Mouse (Mus musculus): Measurements from ENCODE around the gene Rtn1. TPM values are rescaled to one million over a fixed set of nuclear protein-coding genes. Genes with fewer than 3 reads are reported as not detected.

Rtn1 gene
- polyA plus RNA-seq, 1 experiment = not detected

DNA sequence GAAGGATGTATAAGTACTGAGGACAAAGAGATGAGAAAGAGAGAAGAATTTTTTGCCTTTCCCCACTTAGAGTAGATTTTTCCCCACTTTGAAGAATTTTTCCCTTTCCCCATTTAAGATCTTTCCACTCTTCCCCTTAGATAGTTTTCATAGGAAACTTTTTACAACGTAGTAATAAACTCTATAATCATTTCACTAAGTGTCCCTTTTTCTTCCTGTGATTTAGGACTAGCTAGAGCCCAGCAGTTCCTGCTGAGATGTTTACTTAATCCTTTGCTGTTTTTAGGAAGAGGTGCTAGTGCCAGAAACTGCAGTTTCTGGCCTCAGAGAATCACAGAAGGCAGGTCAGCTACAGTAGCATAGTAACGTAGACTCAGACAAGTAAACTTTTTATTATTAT lies 116.3 kb downstream of the Rtn1 start:
- TF ChIP-seq POLR2AphosphoS2 (IDR thresholded peaks at IDR 0.05; ENCODE audit: insufficient read length, low read depth) = no peak
- no peaks in the 10 kb centered on the region for H3K27me3 ChIP-seq (ENCODE audit: control insufficient read depth, insufficient read depth, insufficient read length)
- H3K4me3 ChIP-seq = no peak overlapping the region
- no peaks in the 10 kb centered on the region for H3K36me3 ChIP-seq (ENCODE audit: control insufficient read depth, insufficient read depth)
- no peaks in the 10 kb centered on the region for H3K79me2 ChIP-seq (ENCODE audit: control insufficient read depth, insufficient read depth)
- H3ac ChIP-seq (ENCODE audit: control insufficient read depth, insufficient read length) = no peak overlapping the region
- H3K4me2 ChIP-seq (ENCODE audit: low read depth) = no peak overlapping the region

DNA sequence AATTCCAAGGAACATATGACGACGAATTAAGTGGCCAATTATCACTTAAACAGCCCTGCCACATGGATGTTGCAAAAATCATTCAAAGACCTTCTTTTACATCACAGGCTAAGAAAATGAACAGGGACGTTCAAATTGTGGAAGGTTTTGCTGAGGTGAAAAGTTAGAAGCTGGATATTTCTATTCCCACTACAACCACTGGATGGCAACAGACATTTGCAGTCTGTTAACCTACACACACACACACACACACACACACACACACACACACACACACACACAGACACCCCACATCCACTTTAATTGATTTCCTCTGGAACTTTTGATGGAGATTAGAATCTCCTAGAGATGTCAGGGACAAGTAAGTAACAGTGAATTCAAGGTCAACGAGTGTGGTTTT lies 117.6 kb downstream of the Rtn1 start:
- H3K79me2 ChIP-seq (ENCODE audit: control insufficient read depth, insufficient read depth) = no peaks in the 10 kb centered on the region
- H3K36me3 ChIP-seq (ENCODE audit: control insufficient read depth, insufficient read depth) = no peaks in the 10 kb centered on the region
- no peak overlapping the region for H3K4me3 ChIP-seq
- H3K4me2 ChIP-seq (ENCODE audit: low read depth) = no peak overlapping the region
- no peak overlapping the region for H3ac ChIP-seq (ENCODE audit: control insufficient read depth, insufficient read length)
- TF ChIP-seq POLR2AphosphoS2 (IDR thresholded peaks at IDR 0.05; ENCODE audit: insufficient read length, low read depth) = no peak
- TF ChIP-seq CEBPB (IDR thresholded peaks at IDR 0.05; ENCODE audit: insufficient read depth, poor library complexity, severe bottlenecking) = no peak
- no peak for TF ChIP-seq MYOG (IDR thresholded peaks at IDR 0.05; ENCODE audit: control insufficient read depth in 1 of 3, insufficient read depth in 1 of 3, insufficient read length in 2 of 3, low read depth in 2 of 3)
- TF ChIP-seq E2F4 (IDR thresholded peaks at IDR 0.05; ENCODE audit: insufficient read depth) = no peak
- no peak for TF ChIP-seq TCF12 (IDR thresholded peaks at IDR 0.05; ENCODE audit: insufficient read depth, poor library complexity, severe bottlenecking)
- TF ChIP-seq TCF3 (IDR thresholded peaks at IDR 0.05; ENCODE audit: insufficient read length, low read depth) = no peak
- TF ChIP-seq MAX (IDR thresholded peaks at IDR 0.05; ENCODE audit: low read depth) = no peak
- TF ChIP-seq USF1 (IDR thresholded peaks at IDR 0.05; ENCODE audit: low read depth) = no peak
- no peak for TF ChIP-seq SRF (IDR thresholded peaks at IDR 0.05; ENCODE audit: control insufficient read depth, insufficient read length, low read depth)
- no peak for TF ChIP-seq REST (IDR thresholded peaks at IDR 0.05; ENCODE audit: insufficient read depth, insufficient read length)
- TF ChIP-seq MYOD1 (IDR thresholded peaks at IDR 0.05; ENCODE audit: control insufficient read depth in 1 of 3, insufficient read length in 2 of 3, low read depth in 2 of 3) = no peak
- no peak for TF ChIP-seq POLR2A (IDR thresholded peaks at IDR 0.05; ENCODE audit: insufficient read length, low read depth)
- no peaks in the 10 kb centered on the region for H3K27me3 ChIP-seq (ENCODE audit: control insufficient read depth, insufficient read depth, insufficient read length)

DNA sequence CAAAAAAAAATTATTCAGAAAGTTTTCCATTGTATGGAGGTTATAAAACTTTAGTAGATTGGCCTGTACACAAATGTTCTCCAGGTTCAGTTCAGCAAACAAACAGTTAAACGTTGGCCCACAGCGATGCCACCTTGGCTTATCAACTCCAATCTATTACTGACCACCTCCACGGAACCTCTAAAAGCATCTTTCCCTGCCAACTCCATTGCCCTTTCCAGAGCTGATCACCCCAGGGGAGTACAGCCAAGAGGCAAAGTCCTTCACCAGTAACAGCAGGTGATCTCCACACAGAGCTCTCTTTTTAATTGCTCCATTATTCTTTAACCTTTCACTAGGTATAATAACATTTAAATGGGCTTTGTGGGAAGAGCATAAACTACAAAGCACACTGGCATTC lies 120.6 kb downstream of the Rtn1 start:
- H3K79me2 ChIP-seq (ENCODE audit: control insufficient read depth, insufficient read depth) = no peaks in the 10 kb centered on the region

DNA sequence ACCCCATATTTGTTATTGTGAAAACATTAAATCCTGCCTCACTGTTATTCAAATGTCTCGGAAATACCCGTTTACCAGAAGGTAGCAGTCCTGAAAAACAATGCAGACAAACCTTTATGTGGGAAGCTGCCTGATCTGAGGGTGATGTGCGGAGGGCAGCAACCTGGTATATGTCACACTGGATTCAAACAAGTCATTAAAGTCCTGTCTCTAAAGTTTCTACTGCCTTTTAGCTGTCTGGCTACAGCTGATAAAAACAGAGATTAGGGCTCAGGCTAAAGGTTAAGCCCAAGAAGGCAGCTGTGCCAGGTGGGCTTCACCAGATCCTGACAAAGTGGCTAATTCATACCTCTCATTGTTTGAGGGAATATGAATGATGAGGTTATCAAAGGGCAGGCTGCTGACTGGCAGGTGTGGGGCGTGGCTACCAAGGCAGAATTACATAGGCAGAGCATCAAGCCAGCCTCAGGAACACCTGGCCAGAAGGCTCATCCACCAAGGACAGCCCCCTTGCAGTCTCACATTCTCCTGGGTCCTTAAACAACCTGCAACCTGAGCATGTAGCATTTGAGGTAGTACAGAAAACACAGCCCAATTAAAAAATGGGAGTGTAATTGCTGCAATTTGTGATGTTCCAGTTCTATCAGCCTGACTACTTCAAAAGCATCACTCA lies 121.4 kb downstream of the Rtn1 start:
- no peak for TF ChIP-seq MYOG (IDR thresholded peaks at IDR 0.05; ENCODE audit: control insufficient read depth in 1 of 3, insufficient read depth in 1 of 3, insufficient read length in 2 of 3, low read depth in 2 of 3)
- TF ChIP-seq TCF3 (IDR thresholded peaks at IDR 0.05; ENCODE audit: insufficient read length, low read depth) = no peak
- no peak for TF ChIP-seq E2F4 (IDR thresholded peaks at IDR 0.05; ENCODE audit: insufficient read depth)
- TF ChIP-seq CEBPB (IDR thresholded peaks at IDR 0.05; ENCODE audit: insufficient read depth, poor library complexity, severe bottlenecking) = no peak
- no peak for TF ChIP-seq POLR2AphosphoS2 (IDR thresholded peaks at IDR 0.05; ENCODE audit: insufficient read length, low read depth)
- TF ChIP-seq MYOD1 (IDR thresholded peaks at IDR 0.05; ENCODE audit: control insufficient read depth in 1 of 3, insufficient read length in 2 of 3, low read depth in 2 of 3) = no peak
- no peak for TF ChIP-seq MAX (IDR thresholded peaks at IDR 0.05; ENCODE audit: low read depth)
- TF ChIP-seq POLR2A (IDR thresholded peaks at IDR 0.05; ENCODE audit: insufficient read length, low read depth) = no peak
- TF ChIP-seq REST (IDR thresholded peaks at IDR 0.05; ENCODE audit: insufficient read depth, insufficient read length) = no peak
- no peak for TF ChIP-seq TCF12 (IDR thresholded peaks at IDR 0.05; ENCODE audit: insufficient read depth, poor library complexity, severe bottlenecking)
- TF ChIP-seq USF1 (IDR thresholded peaks at IDR 0.05; ENCODE audit: low read depth) = no peak
- no peak for TF ChIP-seq SRF (IDR thresholded peaks at IDR 0.05; ENCODE audit: control insufficient read depth, insufficient read length, low read depth)
- Histone ChIP-seq H3ac (ENCODE audit: control insufficient read depth, insufficient read length) (no peak overlapping the region), H3K4me3 (no peak overlapping the region), H3K4me2 (ENCODE audit: low read depth) (no peak overlapping the region), H3K36me3 (ENCODE audit: control insufficient read depth, insufficient read depth) (no peaks in the 10 kb centered on the region), H3K27me3 (ENCODE audit: control insufficient read depth, insufficient read depth, insufficient read length) (no peaks in the 10 kb centered on the region), H3K79me2 (ENCODE audit: control insufficient read depth, insufficient read depth) (no peaks in the 10 kb centered on the region)

More for the DNA sequence above, 120.6 kb downstream of the Rtn1 start:
- H3ac ChIP-seq (ENCODE audit: control insufficient read depth, insufficient read length) = no peak overlapping the region
- no peak overlapping the region for H3K4me3 ChIP-seq
- no peak overlapping the region for H3K4me2 ChIP-seq (ENCODE audit: low read depth)
- H3K36me3 ChIP-seq (ENCODE audit: control insufficient read depth, insufficient read depth) = no peaks in the 10 kb centered on the region
- TF ChIP-seq E2F4 (IDR thresholded peaks at IDR 0.05; ENCODE audit: insufficient read depth) = no peak
- no peak for TF ChIP-seq USF1 (IDR thresholded peaks at IDR 0.05; ENCODE audit: low read depth)
- no peak for TF ChIP-seq REST (IDR thresholded peaks at IDR 0.05; ENCODE audit: insufficient read depth, insufficient read length)
- TF ChIP-seq TCF3 (IDR thresholded peaks at IDR 0.05; ENCODE audit: insufficient read length, low read depth) = no peak
- TF ChIP-seq POLR2AphosphoS2 (IDR thresholded peaks at IDR 0.05; ENCODE audit: insufficient read length, low read depth) = no peak
- TF ChIP-seq MYOD1 (IDR thresholded peaks at IDR 0.05; ENCODE audit: control insufficient read depth in 1 of 3, insufficient read length in 2 of 3, low read depth in 2 of 3) = no peak
- no peak for TF ChIP-seq MYOG (IDR thresholded peaks at IDR 0.05; ENCODE audit: control insufficient read depth in 1 of 3, insufficient read depth in 1 of 3, insufficient read length in 2 of 3, low read depth in 2 of 3)
- TF ChIP-seq TCF12 (IDR thresholded peaks at IDR 0.05; ENCODE audit: insufficient read depth, poor library complexity, severe bottlenecking) = no peak
- TF ChIP-seq CEBPB (IDR thresholded peaks at IDR 0.05; ENCODE audit: insufficient read depth, poor library complexity, severe bottlenecking) = no peak
- TF ChIP-seq SRF (IDR thresholded peaks at IDR 0.05; ENCODE audit: control insufficient read depth, insufficient read length, low read depth) = no peak
- no peak for TF ChIP-seq POLR2A (IDR thresholded peaks at IDR 0.05; ENCODE audit: insufficient read length, low read depth)
- TF ChIP-seq MAX (IDR thresholded peaks at IDR 0.05; ENCODE audit: low read depth) = no peak
- H3K27me3 ChIP-seq (ENCODE audit: control insufficient read depth, insufficient read depth, insufficient read length) = no peaks in the 10 kb centered on the region

Data from myocyte (in vitro differentiated cells).